In genomic region chr12:112847880-112848279, GRCm38 (mm10) we compare ENCODE assay signal across 22 mouse cellular contexts. TPM values are rescaled to one million over a fixed set of nuclear protein-coding genes. Genes with fewer than 3 reads are reported as not detected.
DNase-seq lines count a peak whose midpoint lies in the region; ATAC-seq lines count a peak whose summit lies in the region.
"Had no signal": no experiment of that assay in that cellular context is flagged by ENCODE, and none has a peak within 500 bp of the region (broad histone marks: within the 10 kb centered on the region; RNA-seq: fewer than 3 reads in every experiment).

No protein-coding gene starts in this region.

- H3K9me3 ChIP-seq in intestine, embryonic 16.5 days (ENCODE audit: control insufficient read depth, low read length) = no peaks in the 10 kb centered on the region
- H3K9me3 ChIP-seq in midbrain, embryonic 14.5 days (ENCODE audit: control insufficient read depth, low read length) = no peaks in the 10 kb centered on the region
- H3K9me3 ChIP-seq: embryonic facial prominence, embryonic 10.5 days; embryonic facial prominence, embryonic 12.5 days; forebrain, embryonic 13.5 days; forebrain, embryonic 15.5 days had no signal

- peak; percentile 73 for ATAC-seq in granulocyte monocyte progenitor cell, adult 5-6 weeks (replicated peaks; ENCODE audit: poor library complexity, severe bottlenecking)
- peak; percentile 62 for ATAC-seq in megakaryocyte, adult 5-6 weeks (ENCODE audit: poor library complexity, severe bottlenecking)
- ATAC-seq in monocyte, adult 5-6 weeks (replicated peaks; ENCODE audit: insufficient number of reproducible peaks, low FRiP score, low TSS enrichment, poor library complexity, severe bottlenecking) = peak; percentile 73
- ATAC-seq in intestine, embryonic 16.5 days = no peak
- no peak for ATAC-seq in midbrain, embryonic 14.5 days (ENCODE audit: low FRiP score, low TSS enrichment)
- ATAC-seq: forebrain, embryonic 13.5 days; forebrain, embryonic 15.5 days had no signal

- H3K4me2 ChIP-seq in intestine, embryonic 16.5 days (ENCODE audit: low read depth, low read length) = no peak overlapping the region
- H3K4me2 ChIP-seq in midbrain, embryonic 14.5 days (ENCODE audit: low read length) = no peak overlapping the region
- H3K4me2 ChIP-seq: embryonic facial prominence, embryonic 12.5 days; forebrain, embryonic 13.5 days; forebrain, embryonic 15.5 days had no signal

- no peaks in the 10 kb centered on the region for H3K4me1 ChIP-seq in intestine, embryonic 16.5 days (ENCODE audit: control insufficient read depth, insufficient read depth, low read length)
- H3K4me1 ChIP-seq in midbrain, embryonic 14.5 days (ENCODE audit: control insufficient read depth, insufficient read depth, low read length) = no peaks in the 10 kb centered on the region
- H3K4me1 ChIP-seq: embryonic facial prominence, embryonic 12.5 days; forebrain, embryonic 13.5 days; forebrain, embryonic 15.5 days had no signal

- H3K27me3 ChIP-seq in intestine, embryonic 16.5 days (replicated peaks; ENCODE audit: control insufficient read depth, insufficient read depth, low read length) = 0 out of 2 replicates have a peak, but pooled peaks cover 2% of the 10 kb centered on the region
- no peaks in the 10 kb centered on the region for H3K27me3 ChIP-seq in midbrain, embryonic 14.5 days (ENCODE audit: control insufficient read depth, insufficient read depth, low read length)
- H3K27me3 ChIP-seq: embryonic facial prominence, embryonic 12.5 days; forebrain, embryonic 15.5 days had no signal

- no peaks in the 10 kb centered on the region for H3K36me3 ChIP-seq in intestine, embryonic 16.5 days (ENCODE audit: control insufficient read depth, insufficient read depth, low read length)
- H3K36me3 ChIP-seq in midbrain, embryonic 14.5 days (ENCODE audit: control insufficient read depth, insufficient read depth, low read length) = no peaks in the 10 kb centered on the region
- H3K36me3 ChIP-seq: embryonic facial prominence, embryonic 10.5 days; embryonic facial prominence, embryonic 12.5 days; forebrain, embryonic 15.5 days had no signal

- no peak overlapping the region for H3K4me3 ChIP-seq in intestine, embryonic 16.5 days (ENCODE audit: low read length)
- no peak overlapping the region for H3K4me3 ChIP-seq in midbrain, embryonic 14.5 days (replicated peaks; ENCODE audit: low read depth, low read length)
- H3K4me3 ChIP-seq: embryonic facial prominence, embryonic 10.5 days; embryonic facial prominence, embryonic 12.5 days; forebrain, embryonic 13.5 days; forebrain, embryonic 15.5 days had no signal

- WGBS in intestine, embryonic 16.5 days = 98% methylated on average over 2 of the region's 2 CpGs
- 88% methylated on average over 2 of the region's 2 CpGs for WGBS in midbrain, embryonic 14.5 days

- no peak overlapping the region for H3K9ac ChIP-seq in intestine, embryonic 16.5 days (ENCODE audit: low read depth, low read length)
- H3K9ac ChIP-seq in midbrain, embryonic 14.5 days (replicated peaks; ENCODE audit: low read length) = no peak overlapping the region
- H3K9ac ChIP-seq: embryonic facial prominence, embryonic 12.5 days; forebrain, embryonic 13.5 days; forebrain, embryonic 15.5 days had no signal

- H3K27ac ChIP-seq in intestine, embryonic 16.5 days (ENCODE audit: low read length) = no peak overlapping the region
- no peak overlapping the region for H3K27ac ChIP-seq in midbrain, embryonic 14.5 days (replicated peaks; ENCODE audit: low read depth, low read length)
- H3K27ac ChIP-seq: embryonic facial prominence, embryonic 10.5 days; embryonic facial prominence, embryonic 12.5 days; forebrain, embryonic 13.5 days; forebrain, embryonic 15.5 days had no signal

- intact Hi-C loops in left cerebral cortex, postnatal 4 days (cut with DNase I) = no loop called here

- peak; percentile 59 for DNase-seq in 416B (ENCODE audit: low read depth)
- no peak for DNase-seq in midbrain, embryonic 14.5 days
- no peak for DNase-seq in left cerebral cortex, postnatal 4 days
- no peak for DNase-seq in right cerebral cortex, postnatal 4 days
- DNase-seq: adrenal gland, adult 2 months; adrenal gland, postnatal 10 days; adrenal gland, postnatal 25 days; cerebellum, adult 11 months; cerebellum, adult 18-20 months; cerebellum, adult 8-10 months; cerebellum, adult 9-11 months; cerebellum, postnatal 14 days; cerebellum, postnatal 36 days had no signal

RNA-seq across cellular contexts. Expression of gene Cdca4, which starts 18.7 kb away (rescaled TPM):
- 65.6 and 66.5 TPM in 2 replicates for total RNA-seq in granulocyte monocyte progenitor cell, adult 5-6 weeks (2014; fragmentation: Nextera tagmentation)
- 61.9 and 64.3 TPM in 2 replicates for total RNA-seq in granulocyte monocyte progenitor cell, adult 5-6 weeks (2017)
- 62.0 and 67.7 TPM in 2 replicates for total RNA-seq in megakaryocyte, adult 5-6 weeks (2015)
- total RNA-seq in megakaryocyte, adult 5-6 weeks (2017) = 48.9 and 57.9 TPM in 2 replicates
- 15.5 to 32.2 TPM (median 18.8 TPM) in 3 replicates for total RNA-seq in monocyte, adult 5-6 weeks (2017)
- polyA plus RNA-seq in intestine, embryonic 16.5 days (2015; fragmentation: Nextera tagmentation; extraction: Ambion mirVana) = 69.2 and 79.6 TPM in 2 replicates
- 45.0 and 60.8 TPM in 2 replicates for polyA plus RNA-seq in midbrain, embryonic 14.5 days (2014; fragmentation: Nextera tagmentation; extraction: Ambion mirVana)
- 10 to 100 TPM; 18.5 to 19.8 TPM for total RNA-seq in left cerebral cortex, postnatal 4 days (2021)

RNA-seq across cellular contexts. Expression of gene Gpr132, which starts 20.1 kb away (rescaled TPM):
- total RNA-seq in granulocyte monocyte progenitor cell, adult 5-6 weeks (2014; fragmentation: Nextera tagmentation) = 10.4 and 20.5 TPM in 2 replicates
- 5.8 and 6.2 TPM in 2 replicates for total RNA-seq in granulocyte monocyte progenitor cell, adult 5-6 weeks (2017)
- total RNA-seq in megakaryocyte, adult 5-6 weeks (2015) = 20.0 and 25.8 TPM in 2 replicates
- 7.6 and 10.7 TPM in 2 replicates for total RNA-seq in megakaryocyte, adult 5-6 weeks (2017)
- total RNA-seq in monocyte, adult 5-6 weeks (2017) = 61.4 to 99.5 TPM (median 74.8 TPM) in 3 replicates
- 0.40 and 0.48 TPM in 2 replicates for polyA plus RNA-seq in intestine, embryonic 16.5 days (2015; fragmentation: Nextera tagmentation; extraction: Ambion mirVana)
- 0.08 TPM in 1 of 2 replicates, not detected in the other for polyA plus RNA-seq in midbrain, embryonic 14.5 days (2014; fragmentation: Nextera tagmentation; extraction: Ambion mirVana)
- total RNA-seq in left cerebral cortex, postnatal 4 days (2021) = not detected
- polyA plus RNA-seq: forebrain, embryonic 11.5 days; forebrain, embryonic 13.5 days; forebrain, embryonic 15.5 days had no signal

RNA-seq across cellular contexts. Expression of gene Clba1, which starts 39.1 kb away (rescaled TPM):
- total RNA-seq in granulocyte monocyte progenitor cell, adult 5-6 weeks (2014; fragmentation: Nextera tagmentation) = 1.7 and 2.4 TPM in 2 replicates
- 0.30 and 1.2 TPM in 2 replicates for total RNA-seq in granulocyte monocyte progenitor cell, adult 5-6 weeks (2017)
- total RNA-seq in megakaryocyte, adult 5-6 weeks (2015) = 0.16 and 0.32 TPM in 2 replicates
- total RNA-seq in megakaryocyte, adult 5-6 weeks (2017) = 0.40 and 0.69 TPM in 2 replicates
- total RNA-seq in monocyte, adult 5-6 weeks (2017) = 0.96 TPM in 1 of 3 replicates, not detected in the others
- 3.4 and 4.1 TPM in 2 replicates for polyA plus RNA-seq in intestine, embryonic 16.5 days (2015; fragmentation: Nextera tagmentation; extraction: Ambion mirVana)
- 21.4 and 23.1 TPM in 2 replicates for polyA plus RNA-seq in midbrain, embryonic 14.5 days (2014; fragmentation: Nextera tagmentation; extraction: Ambion mirVana)
- 10 to 100 TPM; 15.0 to 15.8 TPM for total RNA-seq in left cerebral cortex, postnatal 4 days (2021)

RNA-seq across cellular contexts. Expression of gene Ahnak2, which starts 45.4 kb away (rescaled TPM):
- not detected in 2 replicates for total RNA-seq in granulocyte monocyte progenitor cell, adult 5-6 weeks (2014; fragmentation: Nextera tagmentation)
- total RNA-seq in granulocyte monocyte progenitor cell, adult 5-6 weeks (2017) = not detected in 2 replicates
- total RNA-seq in megakaryocyte, adult 5-6 weeks (2015) = not detected in 2 replicates
- 0.04 and 0.15 TPM in 2 replicates for total RNA-seq in megakaryocyte, adult 5-6 weeks (2017)
- 0.67 to 1.2 TPM in 2 of 3 replicates, not detected in the other for total RNA-seq in monocyte, adult 5-6 weeks (2017)
- polyA plus RNA-seq in intestine, embryonic 16.5 days (2015; fragmentation: Nextera tagmentation; extraction: Ambion mirVana) = 2.3 and 2.8 TPM in 2 replicates
- 0.62 and 0.75 TPM in 2 replicates for polyA plus RNA-seq in midbrain, embryonic 14.5 days (2014; fragmentation: Nextera tagmentation; extraction: Ambion mirVana)
- total RNA-seq in left cerebral cortex, postnatal 4 days (2021) = 10 to 100 TPM; 28.1 to 28.2 TPM

Comparison
In these comparisons a context has a peak if more than half of its experiments do, and no peak if none do; other contexts are left out.
1. ATAC-seq: peak in granulocyte monocyte progenitor cell, adult 5-6 weeks (single experiment), megakaryocyte, adult 5-6 weeks (single experiment) and monocyte, adult 5-6 weeks (single experiment); none in intestine, embryonic 16.5 days (single experiment) and midbrain, embryonic 14.5 days (single experiment).
2. RNA of gene Gpr132, which starts 20.1 kb away (total RNA-seq): 61.4 to 99.5 TPM in monocyte, adult 5-6 weeks, 7.6 to 25.8 TPM in megakaryocyte, adult 5-6 weeks and 5.8 to 20.5 TPM in granulocyte monocyte progenitor cell, adult 5-6 weeks; not detected in left cerebral cortex, postnatal 4 days; every median in the first group is over 4 times any median in the second.